Mouse (Mus musculus): ENCODE data around the gene Gm20388.

Gm20388 gene

DNA sequence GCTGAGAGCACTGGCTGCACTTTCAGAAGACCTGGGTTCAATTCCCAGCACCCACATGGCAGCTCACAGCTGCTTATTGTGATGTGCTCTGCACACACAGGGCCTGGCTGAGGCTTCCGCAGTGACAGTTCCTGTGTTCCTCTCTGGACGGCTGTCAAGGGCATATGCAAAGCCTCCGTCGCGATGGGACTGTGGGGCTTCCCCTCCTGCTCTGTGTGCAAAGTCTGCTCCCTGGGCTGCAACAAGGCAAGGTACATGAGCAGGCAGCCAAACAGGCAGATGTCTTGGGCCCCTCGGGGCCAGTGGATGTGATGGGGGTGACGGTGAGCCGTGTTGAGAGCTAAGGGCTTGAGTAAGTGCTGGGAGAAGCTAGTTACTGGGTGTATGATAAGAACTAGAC, 1878.1 kb downstream of the Gm20388 start:
- DNase-seq, result no peak

DNA sequence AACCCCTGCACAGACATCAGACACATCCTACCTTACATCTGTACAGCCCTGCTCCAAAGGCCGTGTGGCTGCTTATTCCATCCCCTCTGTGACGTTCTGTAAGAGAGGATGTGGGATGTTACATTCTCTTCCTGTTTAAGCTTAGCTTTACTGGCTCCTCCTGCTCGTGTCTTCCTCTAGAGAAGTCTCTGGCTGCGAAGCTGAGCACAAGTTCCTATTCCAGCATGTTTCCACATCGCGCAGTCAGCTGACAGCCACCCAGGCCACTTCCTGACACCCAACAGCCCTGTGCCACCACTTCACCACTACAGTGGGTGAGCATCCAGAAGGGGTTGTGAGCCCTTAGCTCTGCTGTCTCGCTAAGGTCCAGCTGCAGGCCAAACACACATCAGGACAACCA, 1881.5 kb downstream of the Gm20388 start:
- no peak for DNase-seq

DNA sequence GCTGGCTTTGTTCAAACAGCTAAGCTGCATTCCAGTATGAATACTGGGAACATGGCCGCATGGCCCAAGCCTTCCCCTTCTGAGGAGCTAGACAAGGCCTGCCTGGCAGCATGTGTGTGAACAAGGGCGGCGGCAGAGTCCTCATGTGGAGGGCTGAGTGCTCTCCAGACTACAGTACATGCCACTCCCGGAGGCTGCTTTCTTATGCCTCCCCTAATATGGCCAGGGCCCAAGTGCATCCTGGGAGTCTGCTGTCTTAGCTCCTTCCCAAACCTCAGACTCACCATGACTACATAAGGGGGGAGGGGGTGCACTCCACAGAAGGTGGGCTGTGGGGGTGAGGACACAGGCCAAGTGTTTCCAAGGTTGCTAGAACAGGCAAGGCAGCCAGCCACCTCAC, 1882.0 kb downstream of the Gm20388 start:
- no peak for DNase-seq

- DNase-seq, result no peak
Measured at GRCm38 (mm10) chr8:121794151-121794550, 1883.5 kb downstream of the Gm20388 start.

DNA sequence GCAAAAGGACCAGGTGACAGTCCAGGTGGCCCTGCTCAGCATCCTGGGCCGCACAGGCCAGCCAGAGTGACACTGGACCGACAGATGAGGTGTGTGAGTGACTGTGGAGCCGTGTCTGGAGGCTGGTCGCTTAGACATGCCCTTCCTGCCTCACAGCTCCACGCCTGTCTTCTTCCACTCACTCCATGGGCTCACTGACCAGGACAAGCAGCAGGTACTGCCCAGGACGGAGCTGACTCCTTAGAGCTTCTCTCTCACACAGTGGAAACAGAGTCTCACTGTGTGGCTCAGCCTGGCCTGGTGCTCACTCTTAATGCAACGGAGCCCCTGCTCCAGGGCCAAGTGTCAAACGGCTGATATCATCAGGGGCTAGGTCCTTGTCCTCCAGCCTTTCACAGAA, 1884.8 kb downstream of the Gm20388 start:
- no peak for DNase-seq

DNA sequence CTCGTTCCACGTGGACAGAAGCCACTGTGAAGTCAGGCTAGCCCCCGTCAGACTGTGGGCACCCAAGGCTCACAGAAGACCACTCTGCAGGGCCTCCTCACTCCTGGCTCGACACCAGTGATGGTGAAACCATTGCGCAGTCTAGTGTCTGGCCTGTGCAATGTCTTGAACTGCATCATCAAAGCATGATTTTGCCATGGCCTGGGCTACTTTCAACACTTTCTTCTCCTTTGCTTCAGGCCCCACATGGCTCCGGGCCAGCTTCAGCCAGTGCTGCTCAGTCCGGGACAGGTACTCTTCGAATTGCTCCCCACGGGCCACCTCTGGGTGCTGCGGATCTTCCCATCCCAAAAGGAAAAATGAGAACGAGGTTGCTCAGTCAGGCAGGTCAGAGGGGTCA, 1885.8 kb downstream of the Gm20388 start:
- DNase-seq, result no peak

DNA sequence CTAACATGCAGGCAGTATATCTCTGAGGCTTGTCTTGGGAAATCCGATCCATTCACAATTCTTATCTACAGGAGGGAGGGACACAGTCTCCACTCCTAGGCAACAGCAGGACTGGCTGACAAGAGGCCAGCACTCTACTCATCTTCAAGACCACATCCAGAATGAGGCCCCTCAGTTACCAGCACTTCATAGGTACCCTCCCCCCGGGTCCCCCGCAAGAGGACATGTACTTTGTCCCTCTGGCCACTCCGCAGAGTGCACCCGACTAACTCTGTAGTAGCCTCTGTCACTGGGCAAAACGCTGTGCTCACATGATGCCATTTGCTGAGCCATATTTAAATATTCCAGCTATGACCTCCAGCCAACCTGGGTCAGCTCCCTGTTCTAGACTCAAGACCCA, 1887.8 kb downstream of the Gm20388 start:
- no peak for DNase-seq

DNA sequence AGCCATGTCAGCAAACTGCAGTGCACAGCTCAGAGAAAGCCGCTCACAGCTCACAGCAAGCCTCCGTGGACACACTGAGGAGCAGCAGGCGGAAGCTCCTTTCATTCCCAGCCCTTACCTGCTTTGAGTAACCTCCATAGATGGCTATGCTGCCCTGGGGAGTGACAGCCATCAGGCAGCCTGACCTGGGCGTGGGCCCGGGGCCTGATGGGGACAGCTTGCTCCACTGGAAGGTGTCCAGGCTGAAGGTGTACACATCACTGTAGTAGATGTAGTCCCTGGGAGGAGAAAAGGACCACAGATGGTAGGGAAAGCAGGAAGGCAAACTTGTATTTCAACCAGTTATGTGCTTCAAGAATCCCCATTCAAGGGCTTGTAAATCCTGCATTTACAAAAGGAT, 1894.2 kb downstream of the Gm20388 start:
- DNase-seq, result no peak

DNA sequence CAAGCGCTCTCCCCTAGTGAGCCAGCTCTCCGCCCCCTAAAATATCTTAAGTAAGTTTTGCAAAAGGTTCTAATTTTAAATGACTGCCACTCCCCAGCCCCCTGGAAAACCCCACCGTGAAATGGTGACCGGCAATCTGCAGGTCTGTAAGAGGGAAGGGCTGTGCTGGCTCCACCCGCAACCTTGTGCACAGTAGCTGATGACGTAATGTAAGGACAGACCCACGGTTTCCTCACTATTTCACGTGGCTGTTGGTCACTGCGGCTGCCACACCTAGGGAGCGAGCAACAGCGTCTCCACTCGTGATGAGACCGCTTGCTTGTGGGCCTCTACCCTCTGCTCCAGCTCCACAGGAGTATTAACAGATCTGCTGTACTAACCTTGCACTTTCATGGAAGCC, 1895.5 kb downstream of the Gm20388 start:
- DNase-seq, result no peak

- no peak for DNase-seq
Measured at GRCm38 (mm10) chr8:121808032-121808431, 1897.4 kb downstream of the Gm20388 start.

DNA sequence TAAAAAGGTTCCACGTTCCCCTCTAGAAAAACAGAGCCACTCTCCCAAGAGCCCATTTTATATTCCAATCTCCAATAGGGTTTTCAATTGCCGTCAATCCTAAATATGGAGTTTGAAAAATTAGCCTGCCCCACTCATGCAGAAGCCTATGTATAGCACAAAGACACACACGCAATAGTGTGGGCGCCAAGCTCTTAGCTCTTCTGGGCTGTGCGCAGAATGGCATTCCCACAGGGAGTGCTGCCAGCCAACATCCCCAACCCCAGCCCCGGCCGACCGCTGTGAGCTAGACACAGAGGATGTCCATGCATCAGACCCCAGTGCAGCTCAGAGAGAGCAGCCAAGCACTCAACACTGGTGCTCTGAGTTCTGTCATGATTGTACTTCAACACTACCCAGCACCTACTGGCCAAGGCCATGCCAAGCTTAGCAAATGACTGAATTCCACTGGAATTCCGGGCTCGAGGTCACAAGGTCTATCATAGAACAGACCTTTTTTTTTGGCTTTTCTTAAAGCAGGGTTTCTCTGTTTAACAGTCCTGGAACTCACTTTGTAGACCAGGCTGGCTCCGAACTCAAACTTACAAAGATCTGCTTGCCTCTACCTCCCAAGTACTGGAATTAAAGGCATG, 1899.0 kb downstream of the Gm20388 start:
- no peak for DNase-seq

GRCm38 (mm10) chr8:121811502-121811901, 1900.9 kb downstream of the Gm20388 start:
- DNase-seq, result no peak

GRCm38 (mm10) chr8:121811931-121812570, 1901.4 kb downstream of the Gm20388 start:
- no peak for DNase-seq

DNA sequence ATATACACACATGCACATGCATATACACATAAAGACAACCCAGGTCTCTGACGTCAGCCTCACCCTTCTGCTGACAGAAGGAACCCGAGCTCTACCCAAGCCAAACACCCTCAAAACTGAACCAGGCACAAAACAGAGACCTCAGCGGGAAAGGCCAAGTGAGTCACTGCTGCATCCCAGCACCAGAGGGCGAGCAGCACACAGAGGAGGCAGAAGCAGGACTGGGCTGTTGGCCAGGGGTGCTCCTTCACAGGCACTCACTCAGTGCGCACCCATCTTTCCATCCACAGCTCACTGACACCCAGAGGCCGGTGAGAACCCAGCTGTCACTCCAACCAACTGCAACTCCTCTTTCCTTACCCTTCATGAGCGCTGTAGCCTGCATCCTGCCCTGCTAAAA, 1907.6 kb downstream of the Gm20388 start:
- no peak for DNase-seq

- DNase-seq, result no peak
Measured at GRCm38 (mm10) chr8:121820840-121821239, 1910.2 kb downstream of the Gm20388 start.

- DNase-seq, result no peak
Measured at GRCm38 (mm10) chr8:121821320-121821719, 1910.7 kb downstream of the Gm20388 start.

DNA sequence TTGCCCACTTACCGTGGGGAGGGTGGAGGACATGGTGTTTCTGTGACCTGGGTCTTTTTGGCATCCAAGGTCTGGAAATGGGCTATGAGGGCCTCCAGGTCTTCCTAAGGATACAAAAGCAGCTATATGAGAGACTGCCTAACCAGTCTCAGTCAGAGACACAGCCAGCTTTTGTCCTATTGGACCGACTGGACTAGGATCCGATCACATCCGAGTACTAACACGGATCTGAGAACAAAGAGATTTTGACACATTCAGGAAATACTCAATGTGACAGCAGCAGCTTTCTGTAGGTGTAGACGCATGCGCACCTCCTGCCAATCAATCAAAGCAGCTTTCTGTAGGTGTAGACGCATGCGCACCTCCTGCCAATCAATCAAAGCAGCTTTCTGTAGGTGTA, 1911.1 kb downstream of the Gm20388 start:
- no peak for DNase-seq

GRCm38 (mm10) chr8:121827726-121828125, 1917.1 kb downstream of the Gm20388 start:
- DNase-seq, result no peak

GRCm38 (mm10) chr8:121828376-121829023, 1917.9 kb downstream of the Gm20388 start:
- DNase-seq, result no peak

- DNase-seq, result peak; percentile 89
Measured at GRCm38 (mm10) chr8:121829048-121829776, 1918.6 kb downstream of the Gm20388 start, which contains the start of gene Klhdc4. Gene Klhdc4, minus strand, starts transcription at chr8:121829569.

GRCm38 (mm10) chr8:121829777-121830362, 1919.2 kb downstream of the Gm20388 start:
- no peak for DNase-seq

- no peak for DNase-seq
Measured at GRCm38 (mm10) chr8:121832061-121832460, 1921.4 kb downstream of the Gm20388 start.

GRCm38 (mm10) chr8:121832503-121832902, 1921.9 kb downstream of the Gm20388 start:
- peak; percentile 91 for DNase-seq
